Mouse (Mus musculus): Measurements from ENCODE around the gene Tmtc2. TPM values are rescaled to one million over a fixed set of nuclear protein-coding genes. Genes with fewer than 3 reads are reported as not detected.

The Tmtc2 gene
- polyA plus RNA-seq, 1 experiment from 2014 or later, result 6.9 TPM

GRCm38 (mm10) chr10:105144382-105144781, 429.9 kb downstream of the Tmtc2 start:
- no peak for TF ChIP-seq CTCF (IDR thresholded peaks at IDR 0.05; ENCODE audit: low read depth)

GRCm38 (mm10) chr10:105142201-105142600, 432.1 kb downstream of the Tmtc2 start:
- H3K9me3 ChIP-seq (ENCODE audit: low read depth, low read length), result no peaks in the 10 kb centered on the region
- no peak overlapping the region for H3K9ac ChIP-seq
- DNase-seq (no peak), ATAC-seq (ENCODE audit: insufficient read depth) (no peak)
- TF ChIP-seq CTCF (IDR thresholded peaks at IDR 0.05; ENCODE audit: low read depth), result no peak
- H3K27me3 ChIP-seq (ENCODE audit: insufficient read depth, low read length), result no peaks in the 10 kb centered on the region
- no peak overlapping the region for H3K4me3 ChIP-seq (ENCODE audit: low read depth, low read length)
- no peak overlapping the region for H3K27ac ChIP-seq (ENCODE audit: low read depth)
- WGBS, result 68% methylated on average over 3 of the region's 3 CpGs
- H3K4me2 ChIP-seq, result no peak overlapping the region
- no peaks in the 10 kb centered on the region for H3K36me3 ChIP-seq (ENCODE audit: insufficient read depth)
- no peaks in the 10 kb centered on the region; the same call in 1 of the 2 replicates for H3K4me1 ChIP-seq (ENCODE audit: insufficient read depth)

More at GRCm38 (mm10) chr10:105144382-105144781, 429.9 kb downstream of the Tmtc2 start:
- Histone ChIP-seq H3K27ac (ENCODE audit: low read depth) (no peak overlapping the region), H3K4me2 (no peak overlapping the region), H3K27me3 (ENCODE audit: insufficient read depth, low read length) (no peaks in the 10 kb centered on the region), H3K4me3 (ENCODE audit: low read depth, low read length) (no peak overlapping the region), H3K4me1 (ENCODE audit: insufficient read depth) (no peaks in the 10 kb centered on the region; the same call in 1 of the 2 replicates), H3K9me3 (ENCODE audit: low read depth, low read length) (no peaks in the 10 kb centered on the region), H3K9ac (no peak overlapping the region), H3K36me3 (ENCODE audit: insufficient read depth) (no peaks in the 10 kb centered on the region)
- ATAC-seq (ENCODE audit: insufficient read depth) (no peak), DNase-seq (peak; percentile 52)
- WGBS, result 50% methylated on average over 4 of the region's 4 CpGs
